Mouse (Mus musculus): ENCODE results near the gene Mrpl4.

Gene Mrpl4

GRCm38 (mm10) chr9:21002627-21003551, at the start of gene Mrpl4:
Gene Mrpl4, plus strand, starts transcription at chr9:21002738.
- peak; percentile 94 to 95 for DNase-seq

GRCm38 (mm10) chr9:20956989-20957388, 45.5 kb upstream of the Mrpl4 start:
- no peak for DNase-seq

DNA sequence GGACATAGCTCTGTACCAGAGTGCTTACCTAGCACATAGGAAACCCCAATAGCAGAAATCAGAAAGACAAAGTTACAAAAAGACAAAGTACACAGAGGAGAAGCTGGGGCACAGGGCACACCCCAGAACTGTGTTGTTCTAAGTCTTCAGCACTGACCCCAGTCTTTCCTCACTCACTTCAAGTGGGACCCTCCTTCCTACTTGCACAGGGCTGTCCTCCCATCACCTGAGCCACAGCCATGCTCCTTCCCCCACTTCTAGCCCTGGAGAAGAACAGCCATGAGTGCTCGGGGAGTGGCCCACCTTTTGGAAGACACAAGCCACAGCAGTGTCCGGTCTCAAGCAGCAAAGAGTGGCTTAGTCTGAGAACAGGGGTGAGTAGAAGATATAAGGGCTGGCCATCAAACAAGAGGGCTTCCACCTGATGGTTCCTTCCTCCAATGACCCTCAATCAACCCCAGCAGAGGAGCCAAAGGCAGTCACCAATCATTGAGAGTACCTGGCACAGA, 43.1 kb upstream of the Mrpl4 start, which contains the start of gene Dnmt1:
TSS of gene Dnmt1 (minus strand) at position 459 of the 509 bp plus-strand sequence.
- no peak for DNase-seq

- no peak for DNase-seq
These were observed 41.0 kb upstream of the Mrpl4 start for GRCm38 (mm10) chr9:20961557-20961956.

- DNase-seq = no peak
These were observed 36.9 kb upstream of the Mrpl4 start for GRCm38 (mm10) chr9:20965606-20966005.

DNA sequence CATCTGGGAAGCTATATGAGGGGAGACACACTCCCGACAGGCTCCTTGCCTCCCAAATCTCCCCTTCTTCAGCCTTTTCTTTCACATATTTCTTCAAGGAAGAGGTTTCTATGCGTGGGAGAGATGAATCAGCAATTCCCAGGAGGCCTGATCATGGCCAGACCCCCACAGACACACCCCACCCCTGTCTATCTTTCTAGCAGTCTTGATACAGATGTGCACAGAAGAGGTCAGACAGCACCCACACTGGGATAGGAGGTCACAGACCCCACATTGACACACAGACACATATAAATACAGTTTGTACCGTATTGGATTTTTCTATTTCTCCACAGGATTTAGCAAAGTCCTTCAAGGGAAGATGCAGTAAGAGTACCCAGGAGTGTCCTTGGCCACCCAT, 36.5 kb upstream of the Mrpl4 start:
- no peak for DNase-seq

DNA sequence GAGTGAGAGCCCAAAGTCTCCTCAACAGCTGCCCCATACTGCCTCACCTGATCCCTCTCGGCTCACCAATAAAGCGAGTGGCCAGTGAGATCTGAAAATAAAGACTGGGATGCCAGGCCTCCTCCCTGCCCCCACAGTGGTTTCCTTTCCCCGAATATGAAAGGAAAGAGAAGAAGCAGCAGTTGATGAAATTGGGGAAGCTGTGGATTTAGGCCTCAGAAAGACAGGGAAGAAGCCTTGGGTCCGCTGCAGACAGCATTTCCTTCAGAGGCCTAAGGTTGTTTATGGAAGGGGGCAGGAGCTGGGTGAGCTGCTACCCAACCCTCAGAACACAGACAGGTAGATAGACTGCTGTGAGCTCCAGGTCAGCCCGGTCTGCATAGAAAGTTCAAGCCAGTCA, 35.8 kb upstream of the Mrpl4 start:
- DNase-seq = no peak

- DNase-seq = peak; percentile 36 to 57
These were observed 30.8 kb upstream of the Mrpl4 start for GRCm38 (mm10) chr9:20971751-20972140.

DNA sequence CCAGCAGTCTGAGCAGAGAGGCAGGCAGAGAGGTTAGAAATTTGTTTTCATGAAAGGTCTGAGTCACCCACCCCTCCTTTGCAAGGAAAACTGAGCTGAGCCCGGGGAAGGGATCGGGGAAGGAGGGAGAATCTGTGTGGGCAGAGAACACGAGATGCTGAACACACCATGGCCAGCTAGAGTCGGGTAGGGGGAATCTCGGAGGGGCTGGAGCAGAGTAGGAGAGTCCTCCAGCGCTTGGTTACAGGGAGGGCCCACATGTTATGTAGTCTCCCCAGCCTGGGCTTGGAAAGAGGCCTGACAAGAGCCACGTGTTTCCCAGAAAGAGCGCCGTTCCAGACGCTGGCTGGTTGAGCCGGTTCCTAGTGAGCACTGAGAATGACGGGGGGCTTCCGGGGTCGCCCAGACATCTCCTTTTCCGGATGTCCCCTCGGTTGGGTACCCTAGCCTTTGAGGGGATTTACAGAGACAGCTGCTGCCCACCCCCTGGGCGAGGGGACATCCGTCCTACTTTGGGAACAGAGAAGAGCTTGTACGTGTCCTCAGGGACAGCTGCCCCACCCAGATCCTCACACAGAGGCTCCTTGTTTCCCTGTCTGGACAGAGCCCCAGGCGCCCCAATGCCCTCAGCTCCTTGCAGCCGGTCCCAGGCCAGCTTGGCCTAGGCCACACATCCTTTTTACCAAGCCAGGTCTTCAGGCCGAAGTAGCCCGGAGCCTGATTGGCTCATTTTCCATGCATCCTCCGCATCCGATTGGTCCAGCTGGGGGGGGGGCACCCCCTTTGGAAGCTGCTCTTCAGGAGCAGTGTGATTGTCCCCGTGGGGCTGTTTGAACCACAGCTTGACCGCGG, 30.2 kb upstream of the Mrpl4 start:
- DNase-seq = peak; percentile 68 to 81

- peak; percentile 50 to 64 for DNase-seq
These were observed 29.4 kb upstream of the Mrpl4 start for GRCm38 (mm10) chr9:20973001-20973681.

DNA sequence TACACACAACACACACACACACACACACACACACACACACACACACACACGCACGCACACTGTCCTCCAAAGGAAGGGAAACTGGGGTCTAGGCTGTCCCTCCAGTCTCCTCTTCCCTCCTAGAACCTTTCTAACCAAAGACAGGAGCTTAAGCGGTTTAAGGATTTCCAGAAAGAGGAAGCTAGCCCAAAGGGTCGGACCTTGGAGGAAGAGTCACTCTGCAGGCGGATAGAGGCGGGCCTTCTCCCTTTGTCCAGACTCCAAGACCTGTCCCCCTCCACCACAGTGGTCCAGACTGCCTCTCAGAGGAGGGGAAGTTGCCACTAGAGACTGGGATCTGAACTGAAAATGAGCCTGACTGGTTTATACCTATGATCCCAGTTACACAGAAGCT, 28.9 kb upstream of the Mrpl4 start:
- DNase-seq = peak; percentile 40 to 55

DNA sequence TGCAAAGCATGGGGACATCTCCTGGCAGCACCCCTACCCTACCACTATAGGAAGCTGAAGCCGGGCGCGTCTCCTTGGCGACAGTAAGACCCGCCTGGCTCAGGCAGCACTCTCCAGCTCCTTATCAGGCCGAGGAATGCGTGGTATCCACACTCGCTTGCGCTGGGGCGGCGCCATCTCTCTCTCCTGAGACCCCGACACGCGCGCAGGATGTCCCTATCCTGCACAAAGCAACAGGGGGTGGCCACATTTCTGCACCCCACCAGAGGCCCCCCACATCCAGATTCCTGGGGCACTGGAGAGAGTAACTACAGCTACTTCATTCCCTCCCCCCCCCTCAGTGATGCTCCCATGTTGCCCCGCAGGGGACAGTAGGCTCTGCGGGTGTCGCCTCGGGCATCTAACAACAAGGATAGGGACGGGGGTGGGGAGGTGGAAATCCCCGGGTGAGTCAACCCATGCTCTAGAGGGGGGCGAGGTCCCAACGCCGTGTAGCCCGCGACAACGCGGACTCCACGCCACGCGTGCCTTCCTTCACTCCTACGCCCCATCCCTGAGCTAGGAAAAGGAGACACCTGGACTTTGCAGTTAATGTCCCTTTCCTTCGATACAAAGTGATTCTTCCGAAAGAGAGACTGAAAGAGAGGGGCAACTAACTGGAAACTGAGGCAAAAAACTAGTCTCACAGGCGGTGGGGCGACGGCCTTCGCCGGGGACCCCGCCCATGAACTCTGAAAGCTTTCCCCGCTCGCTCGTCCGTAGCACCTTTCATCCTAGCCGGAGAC, 26.9 kb upstream of the Mrpl4 start:
- peak; percentile 74 to 82 for DNase-seq

DNA sequence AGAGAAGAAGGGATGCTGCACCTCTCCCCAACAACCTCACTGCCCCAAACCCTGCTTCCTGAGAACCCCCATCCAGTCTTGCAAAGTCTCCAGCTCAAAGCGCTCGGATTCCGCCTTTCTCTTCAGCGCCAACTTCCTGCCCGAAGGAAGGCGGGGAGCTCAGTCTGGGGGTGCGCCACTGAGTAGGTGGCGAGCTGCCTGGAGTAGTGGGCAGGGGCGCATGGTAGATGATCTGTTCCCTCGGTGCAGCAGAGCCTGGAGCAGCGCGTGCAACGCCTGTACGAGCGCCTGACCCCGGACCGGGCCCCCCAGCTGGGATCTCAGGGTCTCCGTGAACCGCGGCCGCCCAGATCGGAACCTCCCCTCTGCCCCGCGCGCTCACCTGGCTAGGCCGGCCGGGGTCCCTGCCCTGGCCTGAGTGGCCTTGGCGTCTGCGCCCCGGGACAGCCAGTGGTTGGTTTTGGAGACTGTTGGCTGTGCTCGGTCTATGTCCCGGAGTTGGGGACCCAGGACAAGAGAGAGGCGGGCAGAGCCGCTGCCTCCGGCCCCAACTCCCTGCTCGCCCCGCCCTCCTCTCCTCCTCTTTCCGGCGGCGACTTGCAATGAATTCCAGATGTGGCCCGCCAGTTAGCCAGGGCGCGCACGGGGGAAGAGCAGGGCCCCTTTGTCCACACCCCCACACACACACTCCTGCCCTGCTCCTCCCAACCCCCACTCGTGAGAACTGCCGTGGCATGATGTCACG, 26.1 kb upstream of the Mrpl4 start, which contains the start of gene S1pr2:
TSS of gene S1pr2 (minus strand) at position 566 of the 745 bp plus-strand sequence.
- peak; percentile 90 to 94 for DNase-seq

DNA sequence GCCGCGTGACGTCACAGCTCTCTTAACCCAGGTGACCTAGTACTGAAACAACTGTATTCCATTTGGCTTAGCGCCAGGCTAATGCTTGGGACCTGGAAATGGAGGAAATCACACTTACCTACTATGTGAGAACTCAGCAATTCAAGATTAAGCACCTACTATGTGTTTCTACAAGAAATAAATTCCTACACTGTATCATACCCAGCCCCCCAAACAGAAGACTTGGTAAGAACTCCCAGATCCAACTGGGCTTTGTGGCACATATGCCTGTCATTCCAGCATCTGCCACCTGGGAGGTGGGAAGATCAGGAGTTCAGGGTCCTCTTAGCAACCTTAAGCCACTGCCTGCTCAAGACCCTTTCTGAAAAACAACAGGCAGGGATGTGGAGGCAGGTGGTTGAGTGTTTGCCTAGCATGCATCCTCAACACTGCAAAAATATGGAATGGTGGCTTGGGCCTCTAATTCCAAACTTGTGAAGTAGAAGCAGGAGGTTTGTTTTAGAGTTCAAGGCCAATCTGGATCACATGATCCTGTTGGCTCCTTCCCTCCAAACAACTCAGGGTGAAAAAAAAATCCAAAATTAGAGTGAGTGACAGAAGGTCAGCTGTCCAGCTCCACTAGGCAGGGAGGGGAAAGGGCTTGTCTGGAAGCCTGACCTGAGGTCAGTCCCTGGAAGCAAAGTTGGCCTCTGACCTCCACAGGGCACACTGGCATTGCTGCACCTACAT, 25.4 kb upstream of the Mrpl4 start:
- no peak for DNase-seq

GRCm38 (mm10) chr9:20978409-20979095, 24.0 kb upstream of the Mrpl4 start:
- DNase-seq = no peak

DNA sequence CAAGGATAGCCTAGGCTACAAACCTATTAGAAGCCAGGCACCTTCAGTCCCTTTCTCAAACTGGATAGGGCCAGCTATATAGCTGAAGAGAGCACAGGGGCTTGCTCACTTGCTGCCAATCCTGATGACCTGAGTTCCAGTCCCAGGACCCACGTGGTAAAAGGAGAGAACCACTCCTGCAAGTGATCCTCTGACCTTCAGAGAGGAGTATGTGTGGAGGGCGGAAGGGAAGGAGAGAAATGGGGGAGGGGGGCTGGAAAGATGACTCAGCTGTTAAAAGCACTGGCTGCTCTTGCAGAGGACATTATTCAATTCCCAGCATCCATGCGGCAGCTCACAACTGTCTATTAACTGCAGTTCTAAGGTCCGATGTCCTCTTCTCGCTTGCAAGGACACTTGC, 23.4 kb upstream of the Mrpl4 start:
- DNase-seq = no peak

- no peak for DNase-seq
These were observed 22.8 kb upstream of the Mrpl4 start for GRCm38 (mm10) chr9:20979769-20980168.

GRCm38 (mm10) chr9:20982171-20982570, 20.4 kb upstream of the Mrpl4 start:
- DNase-seq = no peak

GRCm38 (mm10) chr9:20983169-20983568, 19.4 kb upstream of the Mrpl4 start:
- DNase-seq = no peak

Measured in kidney, postnatal 4 days (tissue).